In genomic region chr3:45368952-45369351, GRCm38 (mm10) we compare ENCODE assay signal across 28 mouse cellular contexts. TPM values are rescaled to one million over a fixed set of nuclear protein-coding genes. Genes with fewer than 3 reads are reported as not detected.
DNase-seq lines count a peak whose midpoint lies in the region; ATAC-seq and TF ChIP-seq lines count a peak whose summit lies in the region.
"Had no signal": no experiment of that assay in that cellular context is flagged by ENCODE, and none has a peak within 500 bp of the region (broad histone marks: within the 10 kb centered on the region; RNA-seq: fewer than 3 reads in every experiment).

No protein-coding gene starts in this region.

- no peak for TF ChIP-seq EP300 in stomach, postnatal 0 days (optimal IDR thresholded peaks at IDR 0.05)

- 54% methylated on average over 1 of the region's 1 CpGs for WGBS in intestine, postnatal 0 days
- 50% methylated on average over 1 of the region's 1 CpGs for WGBS in intestine, embryonic 16.5 days
- whole genome bisulfite sequencing in stomach, postnatal 0 days = 41% methylated on average over 1 of the region's 1 CpGs

- no peaks in the 10 kb centered on the region for H3K4me1 ChIP-seq in intestine, postnatal 0 days (replicated peaks; ENCODE audit: control insufficient read depth, insufficient read depth, low read length)
- no peaks in the 10 kb centered on the region for H3K4me1 ChIP-seq in intestine, embryonic 16.5 days (ENCODE audit: control insufficient read depth, insufficient read depth, low read length)
- H3K4me1 ChIP-seq in E14TG2a.4 (replicated peaks; ENCODE audit: low read depth, low read length) = no peaks in the 10 kb centered on the region
- no peaks in the 10 kb centered on the region for H3K4me1 ChIP-seq in stomach, postnatal 0 days (replicated peaks; ENCODE audit: control insufficient read depth, insufficient read depth)
- H3K4me1 ChIP-seq: embryonic facial prominence, embryonic 12.5 days; embryonic facial prominence, embryonic 15.5 days; forebrain, embryonic 12.5 days; heart, embryonic 12.5 days; heart, embryonic 15.5 days; hindbrain, embryonic 10.5 days had no signal

- peak; percentile 30; the same call in 1 of the 2 replicates for TF ChIP-seq CTCF in intestine, postnatal 0 days (IDR thresholded peaks at IDR 0.05; ENCODE audit: low read depth)
- peak; percentile 56 for TF ChIP-seq CTCF in left cerebral cortex, adult 2 months (IDR thresholded peaks at IDR 0.05)
- peak; percentile 30 for TF ChIP-seq CTCF in E14TG2a.4 (conservative IDR thresholded peaks at IDR 0.05; ENCODE audit: low read length)
- TF ChIP-seq CTCF in stomach, postnatal 0 days (IDR thresholded peaks at IDR 0.05; ENCODE audit: low read depth) = peak; percentile 45

- no peak overlapping the region for H3K9ac ChIP-seq in intestine, postnatal 0 days (ENCODE audit: low read depth, low read length)
- H3K9ac ChIP-seq in intestine, embryonic 16.5 days (ENCODE audit: low read depth, low read length) = no peak overlapping the region
- no peak overlapping the region for H3K9ac ChIP-seq in stomach, postnatal 0 days (ENCODE audit: low read length)
- H3K9ac ChIP-seq: embryonic facial prominence, embryonic 12.5 days; embryonic facial prominence, embryonic 15.5 days; forebrain, embryonic 12.5 days; heart, embryonic 12.5 days; heart, embryonic 15.5 days; hindbrain, embryonic 14.5 days had no signal

- H3K4me3 ChIP-seq in intestine, postnatal 0 days (ENCODE audit: low read depth, low read length) = no peak overlapping the region
- no peak overlapping the region for H3K4me3 ChIP-seq in intestine, embryonic 16.5 days (ENCODE audit: low read length)
- no peak overlapping the region for H3K4me3 ChIP-seq in left cerebral cortex, adult 2 months
- H3K4me3 ChIP-seq in E14TG2a.4 (replicated peaks; ENCODE audit: low read length) = no peak overlapping the region
- no peak overlapping the region for H3K4me3 ChIP-seq in stomach, postnatal 0 days (ENCODE audit: low read depth, low read length)
- H3K4me3 ChIP-seq: embryonic facial prominence, embryonic 12.5 days; embryonic facial prominence, embryonic 15.5 days; forebrain, embryonic 12.5 days; gastrocnemius, adult 2 months; heart, embryonic 12.5 days; heart, embryonic 15.5 days; hindbrain, embryonic 10.5 days had no signal

- no peak for ATAC-seq in intestine, postnatal 0 days
- no peak for ATAC-seq in intestine, embryonic 16.5 days
- no peak for ATAC-seq in stomach, postnatal 0 days (ENCODE audit: low FRiP score, low TSS enrichment)
- no peak for ATAC-seq in erythroid progenitor cell, adult 5-6 weeks (replicated peaks; ENCODE audit: low FRiP score, poor library complexity, severe bottlenecking)
- ATAC-seq: forebrain, embryonic 16.5 days had no signal

- no peaks in the 10 kb centered on the region for H3K27me3 ChIP-seq in intestine, postnatal 0 days (replicated peaks; ENCODE audit: control insufficient read depth, insufficient read depth, low read length)
- no peaks in the 10 kb centered on the region for H3K27me3 ChIP-seq in intestine, embryonic 16.5 days (replicated peaks; ENCODE audit: control insufficient read depth, insufficient read depth, low read length)
- no peaks in the 10 kb centered on the region for H3K27me3 ChIP-seq in E14TG2a.4 (ENCODE audit: insufficient read depth, low read length)
- H3K27me3 ChIP-seq in stomach, postnatal 0 days (ENCODE audit: control insufficient read depth, insufficient read depth, low read length) = no peaks in the 10 kb centered on the region
- H3K27me3 ChIP-seq: embryonic facial prominence, embryonic 12.5 days; embryonic facial prominence, embryonic 15.5 days; forebrain, embryonic 12.5 days; heart, embryonic 12.5 days; heart, embryonic 15.5 days had no signal

- no peaks in the 10 kb centered on the region for H3K9me3 ChIP-seq in intestine, postnatal 0 days (ENCODE audit: control insufficient read depth)
- no peaks in the 10 kb centered on the region for H3K9me3 ChIP-seq in intestine, embryonic 16.5 days (ENCODE audit: control insufficient read depth, low read length)
- no peaks in the 10 kb centered on the region for H3K9me3 ChIP-seq in E14TG2a.4 (ENCODE audit: low read length)
- H3K9me3 ChIP-seq in stomach, postnatal 0 days (ENCODE audit: control insufficient read depth, low read length) = no peaks in the 10 kb centered on the region
- H3K9me3 ChIP-seq: embryonic facial prominence, embryonic 12.5 days; embryonic facial prominence, embryonic 15.5 days; forebrain, embryonic 12.5 days; G1E; heart, embryonic 12.5 days; heart, embryonic 15.5 days; hindbrain, embryonic 10.5 days had no signal

- H3K4me2 ChIP-seq in intestine, postnatal 0 days (replicated peaks; ENCODE audit: low read depth) = no peak overlapping the region
- H3K4me2 ChIP-seq in intestine, embryonic 16.5 days (ENCODE audit: low read depth, low read length) = no peak overlapping the region
- H3K4me2 ChIP-seq in stomach, postnatal 0 days (replicated peaks; ENCODE audit: low read depth) = no peak overlapping the region
- H3K4me2 ChIP-seq: embryonic facial prominence, embryonic 12.5 days; embryonic facial prominence, embryonic 15.5 days; forebrain, embryonic 12.5 days; heart, embryonic 12.5 days; heart, embryonic 15.5 days; hindbrain, embryonic 14.5 days had no signal

- no peak for DNase-seq in left cerebral cortex, adult 2 months (ENCODE audit: extremely low spot score in 1 of 2, low spot score in 2 of 2)
- DNase-seq in left cerebral cortex, adult 11 months (ENCODE audit: low spot score) = no peak
- DNase-seq in stomach, postnatal 0 days (ENCODE audit: low spot score) = no peak
- DNase-seq: adrenal gland, adult 2 months; adrenal gland, postnatal 14 days; cerebellum, adult 11 months; cerebellum, adult 2 months; cerebellum, adult 9-11 months; cerebellum, postnatal 25 days; gastrocnemius, adult 2 months; gastrocnemius, postnatal 25 days; heart, adult 18-20 months; heart, postnatal 10 days; heart, postnatal 36 days had no signal

- intact Hi-C loops in left cerebral cortex, adult 2 months (cut with DNase I) = no loop called here

- no peaks in the 10 kb centered on the region for H3K36me3 ChIP-seq in intestine, postnatal 0 days (ENCODE audit: control insufficient read depth, insufficient read depth)
- H3K36me3 ChIP-seq in intestine, embryonic 16.5 days (ENCODE audit: control insufficient read depth, insufficient read depth, low read length) = no peaks in the 10 kb centered on the region
- no peaks in the 10 kb centered on the region for H3K36me3 ChIP-seq in E14TG2a.4 (ENCODE audit: insufficient read depth, low read length)
- no peaks in the 10 kb centered on the region for H3K36me3 ChIP-seq in stomach, postnatal 0 days (ENCODE audit: control insufficient read depth, insufficient read depth, low read length)
- H3K36me3 ChIP-seq: embryonic facial prominence, embryonic 12.5 days; embryonic facial prominence, embryonic 15.5 days; forebrain, embryonic 12.5 days; G1E; heart, embryonic 12.5 days; heart, embryonic 15.5 days; hindbrain, embryonic 10.5 days had no signal

- H3K27ac ChIP-seq in intestine, postnatal 0 days (ENCODE audit: low read depth, low read length) = no peak overlapping the region
- H3K27ac ChIP-seq in intestine, embryonic 16.5 days (ENCODE audit: low read length) = no peak overlapping the region
- H3K27ac ChIP-seq in left cerebral cortex, adult 2 months = no peak overlapping the region
- no peak overlapping the region for H3K27ac ChIP-seq in stomach, postnatal 0 days (replicated peaks)
- H3K27ac ChIP-seq: embryonic facial prominence, embryonic 12.5 days; embryonic facial prominence, embryonic 15.5 days; forebrain, embryonic 12.5 days; gastrocnemius, adult 2 months; heart, embryonic 15.5 days; hindbrain, embryonic 10.5 days; hindbrain, embryonic 14.5 days had no signal

RNA-seq across cellular contexts. Expression of gene Pcdh10, which starts 9.2 kb away (rescaled TPM):
- 0.51 and 0.58 TPM in 2 replicates for polyA plus RNA-seq in intestine, postnatal 0 days (2015; fragmentation: Nextera tagmentation; extraction: Ambion mirVana)
- polyA plus RNA-seq in intestine, embryonic 16.5 days (2015; fragmentation: Nextera tagmentation; extraction: Ambion mirVana) = 0.49 and 0.50 TPM in 2 replicates
- total RNA-seq in left cerebral cortex, adult 2 months (2021) = 100 to 1,000 TPM; 201 to 203 TPM
- polyA plus RNA-seq in stomach, postnatal 0 days (2015; fragmentation: Nextera tagmentation; extraction: Ambion mirVana) = 0.34 and 0.41 TPM in 2 replicates
- not detected in 2 replicates for total RNA-seq in erythroid progenitor cell, adult 5-6 weeks (2015; ENCODE audit: low replicate concordance)
- not detected in 2 replicates for total RNA-seq in erythroid progenitor cell, adult 5-6 weeks (2017; ENCODE audit: low replicate concordance)
- total RNA-seq: common myeloid progenitor, adult 5-6 weeks; heart, postnatal 36 days had no signal
- polyA plus RNA-seq: G1E had no signal
